Mouse (Mus musculus) right cerebral cortex, postnatal 36 days (tissue): Measurements from ENCODE around the gene Myo16.
A peak's percentile ranks its signal among the peaks of the same experiment; 100 is the strongest.

Source experiments
- DNase-seq, 2 experiments: peaks; one replicate each; pipeline ENCODE4 v3.0.0; 2022; ENCODE audit warnings: low spot score in 2 of 2, mixed read lengths in 1 of 2

The Myo16 gene

DNA sequence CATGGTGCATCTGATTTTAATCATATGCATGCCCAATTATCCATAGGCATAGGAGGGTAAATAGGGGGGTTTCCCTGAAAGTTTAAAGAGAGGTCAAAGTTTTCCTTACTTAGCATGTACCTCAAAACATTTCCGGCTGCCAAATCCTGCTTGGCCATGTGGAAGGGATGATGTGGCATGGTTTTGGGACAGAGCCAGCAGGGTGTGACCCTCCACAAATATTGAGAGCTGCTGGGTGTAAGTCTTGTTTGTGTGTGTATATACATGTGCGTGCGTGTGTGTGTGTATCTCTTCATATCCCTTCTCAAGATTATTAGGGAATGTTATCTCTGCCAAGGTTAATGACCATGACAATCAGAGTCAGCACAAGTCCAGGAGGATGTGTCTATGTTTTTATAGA lies 150.3 kb downstream of the Myo16 start:
- no peak for DNase-seq

DNA sequence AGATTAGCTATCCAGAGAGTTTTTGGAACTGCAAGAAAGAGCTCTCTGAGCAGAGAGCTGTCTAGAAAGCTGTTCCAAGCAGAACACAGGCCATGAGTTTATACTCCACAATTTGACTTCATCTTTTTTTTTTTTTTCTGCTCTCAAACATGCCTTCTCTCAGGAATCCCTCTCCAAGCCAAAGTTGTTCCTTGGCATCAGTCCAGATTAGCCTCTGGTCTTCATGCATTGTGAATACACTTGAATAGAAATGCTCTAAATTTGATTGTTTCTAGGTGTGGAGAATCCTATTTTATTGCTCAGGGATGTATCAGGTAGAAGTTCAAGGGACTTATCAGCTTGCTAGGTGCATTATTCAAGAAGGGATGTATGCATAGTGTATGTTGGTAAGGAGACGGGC lies 151.0 kb downstream of the Myo16 start:
- DNase-seq = no peak

DNA sequence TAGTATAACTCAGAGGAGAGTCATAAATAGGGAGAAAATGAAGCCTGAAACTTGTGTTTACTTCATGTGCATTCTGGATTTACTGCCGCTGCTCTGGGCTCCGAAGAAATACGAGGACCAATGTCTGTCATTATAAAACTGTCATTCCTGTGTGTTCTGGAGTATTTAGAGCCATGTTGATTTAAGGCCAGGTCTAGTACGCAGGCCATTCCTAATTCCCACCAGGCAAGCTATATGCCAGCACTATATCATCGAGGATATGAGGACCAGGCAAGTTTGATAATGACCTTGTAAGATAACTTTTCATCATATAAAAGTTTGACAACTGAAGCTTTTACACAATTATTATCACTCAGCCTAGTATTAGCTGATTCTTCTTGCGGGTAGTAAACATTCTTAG lies 153.6 kb downstream of the Myo16 start:
- no peak for DNase-seq

DNA sequence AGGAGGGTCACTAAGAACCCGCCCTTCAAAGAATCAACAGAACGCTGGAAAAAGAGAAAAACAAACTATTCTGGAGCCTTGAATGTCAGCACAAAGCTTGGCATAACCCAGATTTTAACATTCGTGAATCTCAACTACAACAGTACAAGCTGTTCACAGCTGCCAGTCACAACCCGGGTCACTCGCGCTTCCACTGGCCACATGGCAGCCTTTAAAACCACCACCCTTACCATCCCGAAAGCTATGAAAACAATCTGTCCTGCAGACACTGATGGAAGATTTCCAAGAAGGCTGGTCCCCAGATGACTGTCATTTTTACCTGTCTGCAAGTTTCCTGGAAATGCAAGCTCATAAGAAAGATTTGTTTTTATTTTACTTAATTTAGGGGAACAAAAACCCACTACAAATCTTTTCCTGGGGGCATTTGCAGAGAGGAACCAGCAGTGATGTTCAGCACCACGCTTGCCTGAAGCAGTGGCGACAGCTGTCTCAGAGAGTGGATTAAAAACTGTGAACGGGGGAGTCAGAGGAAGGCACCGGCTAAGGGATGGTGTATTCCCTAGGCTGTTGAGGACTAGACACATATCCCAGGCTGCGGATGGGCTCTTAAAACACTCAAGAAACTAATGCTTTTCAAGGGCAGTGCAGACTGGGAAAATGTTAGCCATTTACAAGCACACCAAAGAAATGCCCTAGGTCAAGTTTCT lies 154.2 kb downstream of the Myo16 start:
- DNase-seq = peak in 1 of 2 experiments; percentile 14

DNA sequence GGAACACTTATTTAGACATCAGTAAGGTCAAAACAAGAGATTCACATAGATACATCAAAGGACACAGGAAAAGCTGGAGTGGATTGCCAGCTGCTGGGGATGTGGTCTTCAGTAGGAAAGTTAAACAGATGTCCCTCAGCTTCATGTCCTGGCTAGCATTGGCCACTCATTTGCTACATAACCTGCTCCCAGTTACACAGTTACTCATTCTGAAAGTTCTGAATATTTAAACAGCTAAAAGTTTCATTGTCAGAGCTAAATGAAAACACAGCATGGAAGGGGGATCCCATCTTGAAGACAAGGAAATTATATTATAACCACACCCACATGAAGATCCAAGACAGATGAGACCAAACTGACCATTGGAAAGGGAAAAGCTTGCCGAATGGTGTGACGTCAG lies 156.8 kb downstream of the Myo16 start:
- DNase-seq = no peak

DNA sequence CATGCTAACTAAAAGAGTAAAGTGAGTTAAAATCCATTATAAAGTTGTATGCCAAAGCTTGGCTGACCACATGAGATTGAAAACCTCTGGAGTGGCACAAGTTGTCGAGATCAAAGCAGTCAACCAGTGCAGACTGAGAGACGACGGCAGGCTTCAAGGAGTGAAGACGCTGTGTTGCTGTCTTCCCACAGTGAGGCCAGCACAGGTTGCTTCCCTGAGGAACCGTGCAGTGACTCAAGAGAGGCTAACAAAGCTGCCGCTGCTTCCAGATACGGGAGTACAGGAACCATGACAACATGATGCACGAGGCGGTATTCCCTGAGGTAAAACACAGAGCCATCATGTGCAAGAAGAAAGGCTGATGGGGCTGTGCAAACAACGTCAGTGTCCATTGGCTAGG lies 158.6 kb downstream of the Myo16 start:
- no peak for DNase-seq

DNA sequence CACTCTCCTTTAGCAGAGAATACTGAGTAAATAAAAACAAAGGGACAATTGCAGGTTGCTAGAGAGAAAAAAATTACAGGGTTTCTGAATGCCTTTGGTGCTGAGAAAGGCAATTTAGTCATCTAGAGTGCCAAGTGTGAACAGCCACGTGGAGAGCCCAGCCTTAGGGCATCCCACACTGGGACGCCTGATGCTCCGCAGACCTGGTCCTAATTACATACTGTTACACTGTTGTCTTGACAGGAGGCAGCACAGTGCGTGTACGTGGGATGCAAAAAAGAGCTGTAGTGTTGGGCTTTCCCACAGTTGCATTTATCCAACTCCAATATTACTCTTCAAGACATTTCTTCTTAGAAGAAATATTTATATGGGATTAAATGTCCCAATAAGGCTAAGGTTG lies 162.5 kb downstream of the Myo16 start:
- no peak for DNase-seq

DNA sequence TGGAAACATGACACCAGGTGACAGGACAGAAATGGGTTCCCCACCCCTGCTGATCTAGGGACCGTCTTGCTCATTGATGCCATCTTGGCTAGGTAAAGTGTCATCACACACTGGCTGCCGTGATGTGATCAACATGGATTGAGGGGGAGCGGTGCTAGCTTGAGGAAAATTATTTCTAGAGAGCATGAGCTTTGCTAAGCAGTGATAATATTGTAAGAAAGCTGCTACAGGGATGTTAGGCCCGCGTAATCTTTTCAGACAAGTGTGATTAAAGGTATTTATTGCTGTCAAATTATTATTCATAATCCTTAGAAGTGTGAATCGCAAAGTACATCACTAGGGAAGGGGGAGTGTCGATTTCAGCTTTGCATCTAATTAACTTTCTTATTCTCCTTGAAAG lies 164.4 kb downstream of the Myo16 start:
- no peak for DNase-seq

DNA sequence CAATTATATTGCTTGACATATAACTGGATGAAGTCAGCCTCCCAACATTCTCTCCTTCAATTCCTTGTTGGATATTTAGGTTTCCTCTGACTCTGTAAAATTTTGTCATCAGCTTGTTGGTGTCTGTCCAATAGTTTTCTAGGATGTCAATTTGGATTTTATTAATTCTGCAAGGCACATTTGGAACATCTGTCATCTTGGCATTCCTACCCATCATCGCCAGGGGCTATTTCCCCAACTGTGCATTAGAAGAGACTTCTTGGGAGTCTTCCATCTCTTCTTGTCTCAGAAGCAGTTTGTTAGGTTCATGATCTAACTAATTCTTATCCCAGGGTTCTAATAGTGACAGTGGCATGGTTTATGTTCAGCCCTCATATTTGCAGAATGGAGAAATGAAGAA lies 196.7 kb downstream of the Myo16 start:
- no peak for DNase-seq

DNA sequence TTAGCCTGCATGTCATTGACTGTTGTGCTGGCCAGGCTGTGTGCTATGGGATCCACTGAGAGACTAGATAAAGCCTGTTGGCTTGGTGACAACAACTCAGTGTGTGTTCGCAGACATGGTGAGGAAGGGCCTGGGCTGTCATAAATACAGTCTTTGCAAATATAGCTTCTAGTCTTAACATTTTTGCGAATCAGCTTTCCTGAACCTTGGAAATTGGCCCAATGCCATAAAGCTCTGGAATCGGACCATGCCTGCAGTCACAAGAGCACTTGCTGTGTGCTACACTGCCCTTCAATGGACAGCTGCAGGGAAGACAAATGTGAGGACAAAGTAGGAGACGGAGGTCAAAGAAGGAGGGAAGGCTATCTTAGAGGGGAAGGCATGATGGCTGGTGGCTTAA lies 205.0 kb downstream of the Myo16 start:
- DNase-seq = no peak

DNA sequence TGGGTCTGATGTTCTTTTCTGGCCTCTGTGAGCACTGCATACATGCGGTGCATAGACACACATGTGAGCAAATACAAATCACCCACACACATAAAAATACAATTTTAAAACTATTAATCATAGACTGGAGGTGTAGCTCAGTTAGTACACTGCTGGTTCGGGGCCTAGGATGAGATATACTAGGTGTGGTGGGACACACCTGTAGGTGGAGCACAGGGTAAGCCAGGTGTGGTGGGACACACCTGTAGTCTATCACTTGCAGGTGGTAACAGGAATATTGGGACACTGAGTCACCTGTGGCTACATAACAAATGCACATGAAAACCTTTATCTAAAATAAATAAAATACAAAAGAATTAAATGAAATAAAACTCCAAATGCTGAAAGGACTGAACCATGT lies 209.2 kb downstream of the Myo16 start:
- DNase-seq = no peak

DNA sequence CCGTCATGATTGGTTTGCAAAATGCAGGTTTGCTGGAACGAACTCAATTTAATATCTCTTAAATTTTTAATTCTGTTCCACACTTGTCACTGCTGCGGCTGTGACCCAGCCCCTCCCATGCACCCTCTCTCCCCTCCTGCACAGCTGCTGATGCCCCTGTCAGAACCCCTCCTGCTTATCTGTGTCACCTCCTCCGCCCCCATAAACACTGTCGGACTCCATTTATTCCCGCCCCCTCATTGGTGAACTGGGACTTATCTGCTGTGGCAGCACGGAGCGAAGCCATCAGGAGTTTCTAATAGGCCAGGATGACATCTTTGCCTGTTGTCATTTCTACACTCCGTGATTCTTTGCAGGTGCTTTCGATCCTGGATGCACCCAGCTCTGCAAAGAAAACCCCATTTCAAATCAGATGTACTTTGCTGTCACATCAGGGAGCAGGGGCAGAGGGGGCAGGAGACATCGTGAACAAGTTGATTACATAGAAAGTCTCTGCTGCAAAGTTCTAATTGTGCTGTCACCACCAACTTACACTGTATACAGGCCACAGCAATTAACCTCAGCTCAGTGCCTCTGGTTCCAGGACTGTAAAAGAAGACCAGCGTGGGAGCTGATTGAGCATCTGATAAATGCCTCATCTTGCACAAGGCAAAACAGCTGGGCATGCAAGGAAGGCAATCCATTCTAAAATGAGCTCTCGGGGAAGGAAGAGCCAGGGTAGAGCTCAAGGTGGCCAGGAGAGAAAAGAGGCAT lies 210.1 kb downstream of the Myo16 start:
- no peak for DNase-seq

DNA sequence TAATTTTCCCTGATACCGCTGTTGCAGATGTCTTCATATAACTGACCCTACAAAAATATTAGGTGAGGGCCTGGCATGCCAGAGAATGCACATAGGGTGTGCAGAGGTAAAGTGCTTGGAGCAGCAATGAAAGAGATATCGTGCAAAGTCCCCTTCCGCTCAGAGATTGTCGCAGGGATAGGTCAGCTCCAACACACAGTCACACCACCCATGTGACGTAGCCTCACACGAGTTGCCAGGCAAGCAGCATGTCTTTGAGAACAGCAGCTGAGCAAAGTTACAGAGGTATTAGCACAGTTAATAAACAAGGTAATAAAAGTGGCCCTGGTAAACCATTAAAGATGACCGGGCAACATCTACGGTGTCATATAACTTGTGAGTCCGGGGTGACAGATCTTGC lies 212.4 kb downstream of the Myo16 start:
- no peak for DNase-seq

DNA sequence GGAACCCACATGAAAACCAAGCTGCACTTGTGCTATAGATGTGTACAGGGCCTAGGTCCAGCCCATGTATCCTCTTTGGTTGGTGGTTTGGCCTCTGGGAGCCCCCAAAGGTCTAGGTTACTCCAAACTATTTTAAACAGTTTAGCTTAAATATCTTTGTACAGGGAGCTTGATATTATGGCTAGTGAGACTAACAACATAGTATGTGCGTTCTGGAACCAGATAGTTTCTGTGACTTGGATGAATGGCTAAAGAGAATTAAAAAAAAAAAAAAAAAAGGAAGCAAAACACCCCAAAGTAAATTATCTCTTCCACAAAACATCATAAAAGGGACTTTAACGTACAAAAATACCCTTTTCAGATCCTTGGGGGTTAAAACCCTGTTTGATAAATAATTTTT lies 218.9 kb downstream of the Myo16 start:
- no peak for DNase-seq

DNA sequence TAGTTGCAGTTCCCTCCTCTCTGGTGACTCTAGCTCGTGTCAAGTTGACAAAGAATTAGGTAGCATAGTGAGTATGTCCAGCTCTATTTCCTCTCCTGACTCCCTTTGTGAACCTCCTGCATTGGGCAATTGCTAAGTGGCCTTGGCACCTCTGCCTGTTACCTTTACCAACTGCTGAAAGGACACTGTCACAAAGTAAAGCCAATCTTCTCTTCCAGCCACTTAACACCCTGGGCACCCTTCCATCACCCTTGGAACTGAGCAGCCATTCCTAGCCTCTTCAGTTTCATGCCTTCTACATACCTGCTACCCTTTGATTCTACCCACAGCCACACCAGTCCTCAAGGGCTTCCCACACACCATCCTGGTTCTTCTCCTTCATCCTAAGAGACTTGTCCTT lies 233.4 kb downstream of the Myo16 start:
- DNase-seq = no peak

DNA sequence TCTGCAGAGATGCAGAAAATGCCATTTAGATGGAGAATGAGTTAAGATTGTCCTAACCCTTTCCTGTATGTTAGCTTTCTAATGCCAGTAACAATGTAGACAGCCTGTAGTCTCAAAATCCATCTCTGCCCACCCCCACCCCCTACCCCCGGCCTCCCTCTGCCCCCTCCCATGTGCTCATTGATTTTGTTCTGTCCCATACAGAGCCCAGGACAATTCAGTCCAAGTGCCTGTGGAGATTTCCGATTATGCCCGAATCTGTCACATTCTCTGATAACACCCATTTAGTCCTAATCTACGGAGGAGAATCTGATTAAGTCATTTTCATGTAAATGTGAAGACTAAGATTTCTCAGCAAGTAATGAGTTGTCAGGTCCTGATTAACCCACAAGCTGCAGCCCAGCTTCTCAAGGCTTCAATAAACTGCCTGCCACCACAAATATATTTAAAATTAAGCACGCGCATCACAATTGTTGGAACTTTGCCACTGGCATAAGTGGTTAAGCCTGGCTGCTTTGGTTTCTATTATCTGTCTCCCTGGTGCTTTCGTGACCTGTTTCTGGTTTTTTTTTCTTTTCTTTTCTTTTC lies 237.5 kb downstream of the Myo16 start:
- no peak for DNase-seq

DNA sequence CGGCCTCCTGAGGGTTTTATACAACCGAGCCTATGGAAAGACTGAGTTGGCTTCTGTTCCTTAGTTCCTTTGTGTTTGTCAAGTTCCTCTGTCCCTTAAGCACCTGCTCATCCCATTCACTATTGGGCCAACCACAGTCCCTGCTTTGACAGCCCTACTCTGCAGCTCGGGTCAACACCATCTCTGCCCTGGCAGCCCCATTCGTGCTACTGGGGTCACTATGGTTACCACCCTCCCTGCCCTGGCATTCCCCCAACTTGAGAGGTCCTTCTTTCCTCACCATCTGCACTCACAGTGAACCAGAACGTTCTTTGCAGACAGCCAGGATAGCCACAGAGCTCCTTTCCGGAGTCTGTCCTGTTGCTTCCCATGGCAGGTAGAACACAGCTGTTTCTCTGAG lies 238.2 kb downstream of the Myo16 start:
- no peak for DNase-seq

DNA sequence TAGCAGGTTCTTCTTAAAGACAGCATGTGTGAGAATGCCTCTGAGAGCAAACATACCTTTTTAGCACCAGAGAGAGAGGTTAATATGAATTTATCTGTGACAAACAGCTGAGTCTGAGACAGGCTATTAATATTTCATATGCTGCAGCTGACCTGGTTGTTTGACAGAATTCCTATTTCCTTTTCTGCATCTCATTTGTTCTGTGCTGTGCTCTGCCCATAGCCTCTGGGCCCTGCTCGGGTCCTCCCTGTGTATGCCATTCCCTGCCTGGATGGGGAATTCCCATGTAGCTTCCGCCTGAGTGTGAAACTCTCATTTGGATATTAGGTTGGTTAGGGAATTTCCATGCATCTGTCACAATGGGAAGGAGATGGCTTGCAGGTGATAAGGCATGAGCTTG lies 240.8 kb downstream of the Myo16 start:
- no peak for DNase-seq

DNA sequence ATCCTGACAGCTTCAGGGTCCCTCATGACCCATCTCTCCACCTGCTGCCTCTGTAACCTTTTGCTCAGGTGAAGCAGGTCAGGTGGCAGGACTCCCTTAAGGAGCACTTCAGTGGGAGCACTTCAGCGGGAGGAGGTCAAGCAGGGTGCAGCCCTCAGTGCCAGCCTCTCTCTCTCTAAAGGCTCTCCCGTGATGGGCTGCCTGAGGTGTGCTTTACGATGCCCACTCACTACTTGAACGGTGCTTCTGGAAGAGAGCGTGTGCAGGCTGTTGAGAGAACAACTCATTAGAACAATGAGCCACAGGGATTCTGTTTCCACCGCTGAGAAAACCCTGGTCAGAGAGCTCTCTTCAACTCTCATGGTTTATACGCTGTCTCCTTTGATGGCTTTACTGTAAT lies 241.4 kb downstream of the Myo16 start:
- no peak for DNase-seq

DNA sequence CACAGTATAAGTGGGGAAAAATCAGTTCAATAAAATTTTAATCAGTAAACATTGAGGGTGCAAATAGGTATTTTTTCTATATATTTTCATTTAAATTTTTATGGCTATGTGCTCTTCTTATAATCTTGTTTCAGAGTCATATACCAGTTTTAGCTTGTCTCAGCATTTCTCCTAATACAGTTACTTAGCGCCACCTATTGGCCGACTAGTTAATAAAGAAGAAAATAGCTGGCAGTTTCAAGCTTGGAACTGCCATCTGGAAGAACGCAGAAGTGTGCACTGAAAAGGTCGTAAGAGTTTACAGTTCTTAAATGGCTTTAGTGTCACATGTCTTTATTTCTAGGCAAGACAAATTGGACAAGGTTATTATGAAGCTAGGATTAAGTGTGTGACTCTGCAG lies 248.9 kb downstream of the Myo16 start:
- no peak for DNase-seq

DNA sequence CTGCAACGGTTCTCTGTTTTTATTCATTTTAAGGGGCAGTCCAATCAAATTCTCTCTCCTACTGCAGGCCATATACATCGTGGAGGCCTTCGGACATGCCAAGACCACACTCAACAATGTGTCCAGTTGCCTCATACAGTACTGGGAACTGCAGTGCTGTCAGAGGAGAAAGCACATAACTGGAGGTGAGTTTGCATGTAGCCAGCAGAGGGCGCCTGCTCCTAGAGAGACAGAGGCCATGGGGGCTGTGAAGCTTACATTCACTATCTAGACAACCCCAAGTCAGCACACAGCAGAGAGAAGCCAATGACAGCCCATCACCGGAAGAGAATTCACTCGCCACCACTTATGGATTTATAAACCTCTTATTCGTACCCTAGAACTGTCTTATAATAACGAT lies 251.8 kb downstream of the Myo16 start:
- DNase-seq = no peak

DNA sequence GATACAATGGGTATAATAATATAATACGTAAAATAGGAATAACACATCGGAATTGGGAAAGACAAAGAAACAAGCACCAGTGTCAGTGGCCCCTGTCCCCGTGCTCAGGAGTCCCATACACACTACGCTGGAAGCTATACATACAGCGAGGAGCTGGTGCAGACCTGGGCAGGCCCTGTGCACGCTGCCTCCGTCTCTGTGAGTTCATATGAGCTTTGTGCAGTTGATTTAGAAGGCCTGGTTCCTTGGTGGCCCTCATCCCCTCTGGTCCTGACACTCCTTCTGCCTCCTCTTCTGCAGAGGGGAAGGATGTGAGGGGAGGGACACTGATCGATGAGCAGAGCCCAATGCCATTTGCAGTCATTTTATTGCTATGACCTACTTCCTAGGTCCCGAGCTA lies 255.3 kb downstream of the Myo16 start:
- DNase-seq = no peak

DNA sequence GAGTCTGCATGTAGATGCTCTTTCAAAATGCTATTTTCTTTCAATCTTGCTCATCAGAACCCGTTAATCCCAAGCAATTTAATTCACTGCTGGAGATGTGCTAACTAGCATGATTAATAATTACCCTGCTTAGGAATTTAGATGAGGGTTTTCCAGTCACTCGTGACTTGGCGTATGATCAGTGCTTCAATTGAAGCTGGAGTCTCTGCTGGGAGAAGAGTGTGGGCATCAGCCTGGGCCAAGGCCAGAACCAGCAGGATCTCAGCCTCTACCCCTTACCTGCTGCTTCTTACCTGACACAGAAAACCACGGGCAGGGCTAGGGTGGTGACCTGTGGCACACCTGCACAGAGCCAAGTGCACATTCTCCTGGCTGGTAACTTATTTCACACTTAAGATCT lies 257.8 kb downstream of the Myo16 start:
- DNase-seq = no peak
